Mouse (Mus musculus) liver, embryonic 13.5 days (tissue): ENCODE results near the gene Klk1b9. TPM values are rescaled to one million over a fixed set of nuclear protein-coding genes. Genes with fewer than 3 reads are reported as not detected.
"Not testable (repeated sequence)": the region's sequence is repeated elsewhere in the genome, so short reads cannot be mapped to it uniquely, and the experiment has no call there.

Experiments
- ATAC-seq: fragments of 200-750 bp; cut with Nextera tagmentation; 2 replicates; pipeline ENCODE4 v1.8.0; 2017; ENCODE audit warnings: low read depth, mild to moderate bottlenecking, moderate number of reproducible peaks, moderate library complexity
- DNase-seq: peaks from one replicate; pipeline ENCODE4 v3.0.0; 2022
- H3K27ac ChIP-seq: fragments of 300-500 bp; sonication (generic); 2 replicates; pipeline ENCODE4 v1.5.1; 2015; ENCODE audit warnings: moderate library complexity, mild to moderate bottlenecking, inconsistent platforms
- H3K27me3 ChIP-seq: fragments of 300-500 bp; sonication (generic); 2 replicates; pipeline ENCODE4 v1.6.1; 2015; ENCODE audit warnings: mild to moderate bottlenecking, inconsistent platforms
- H3K36me3 ChIP-seq: fragments of 300-500 bp; sonication (generic); 2 replicates; pipeline ENCODE4 v1.6.1; 2015; ENCODE audit warnings: mild to moderate bottlenecking, inconsistent platforms
- H3K4me1 ChIP-seq: fragments of 300-500 bp; sonication (generic); replicated peaks from 2 replicates; pipeline ENCODE4 v1.6.1; 2015; ENCODE audit warnings: inconsistent platforms
- H3K4me2 ChIP-seq: fragments of 300-500 bp; sonication (generic); 2 replicates; pipeline ENCODE4 v1.6.1; 2015; ENCODE audit warnings: inconsistent platforms, mild to moderate bottlenecking, moderate library complexity
- H3K4me3 ChIP-seq: fragments of 300-500 bp; sonication (generic); replicated peaks from 2 replicates; pipeline ENCODE4 v1.5.1; 2015; ENCODE audit warnings: mild to moderate bottlenecking, inconsistent platforms
- H3K9ac ChIP-seq: fragments of 300-500 bp; sonication (generic); 2 replicates; pipeline ENCODE4 v1.6.1; 2015; ENCODE audit warnings: mild to moderate bottlenecking, inconsistent platforms
- H3K9me3 ChIP-seq: fragments of 300-500 bp; sonication (generic); replicated peaks from 2 replicates; pipeline ENCODE4 v1.6.1; 2016; ENCODE audit warnings: inconsistent platforms
- WGBS: fragments of 180-500 bp; shearing (Covaris S2); methylation state at CpG from one replicate; pipeline ENCODE4 v1.1.7; 2015; ENCODE audit not compliant: insufficient replicate concordance; 5-methylcytosine and 5-hydroxymethylcytosine counted together
- polyA plus RNA-seq: library from polyadenylated mRNA; unstranded; fragments of >200 nt; fragmentation: Nextera tagmentation; extraction: Ambion mirVana; gene quantifications from 2 replicates; pipeline ENCODE4 v1.2.1, GENCODE M21; 2015

Gene Klk1b9
- polyA plus RNA-seq, 1 experiment from 2014 or later: not detected

DNA sequence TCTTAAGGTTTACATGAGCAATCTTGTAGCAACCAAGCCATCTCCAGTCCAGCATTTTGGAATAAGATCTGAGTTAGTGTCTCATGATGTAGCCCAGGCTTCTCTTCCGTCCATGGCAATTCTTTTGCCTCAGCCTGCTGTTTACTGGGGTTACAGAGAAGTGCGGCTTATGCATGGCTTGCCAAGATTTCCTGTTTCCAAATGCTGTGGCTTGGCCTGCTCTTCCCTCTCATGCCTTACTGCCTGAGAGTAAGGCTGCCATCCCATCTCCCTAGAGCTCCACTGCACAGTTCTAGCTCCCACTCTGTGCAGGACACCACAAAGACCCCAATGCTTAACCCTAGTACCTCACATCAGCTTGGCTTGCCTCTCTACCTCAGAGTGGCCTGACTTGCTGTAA lies 8.2 kb upstream of the Klk1b9 start:
- ATAC-seq (no peak), DNase-seq (no peak)
- H3K4me3 ChIP-seq: no peak overlapping the region
- no peaks in the 10 kb centered on the region for H3K4me1 ChIP-seq
- H3K36me3 ChIP-seq: no peaks in the 10 kb centered on the region
- H3K9me3 ChIP-seq: no peaks in the 10 kb centered on the region
- H3K27ac ChIP-seq: no peak overlapping the region
- no peak overlapping the region for H3K4me2 ChIP-seq
- WGBS: 50% methylated on average over 2 of the region's 2 CpGs
- no peaks in the 10 kb centered on the region for H3K27me3 ChIP-seq
- no peak overlapping the region for H3K9ac ChIP-seq

DNA sequence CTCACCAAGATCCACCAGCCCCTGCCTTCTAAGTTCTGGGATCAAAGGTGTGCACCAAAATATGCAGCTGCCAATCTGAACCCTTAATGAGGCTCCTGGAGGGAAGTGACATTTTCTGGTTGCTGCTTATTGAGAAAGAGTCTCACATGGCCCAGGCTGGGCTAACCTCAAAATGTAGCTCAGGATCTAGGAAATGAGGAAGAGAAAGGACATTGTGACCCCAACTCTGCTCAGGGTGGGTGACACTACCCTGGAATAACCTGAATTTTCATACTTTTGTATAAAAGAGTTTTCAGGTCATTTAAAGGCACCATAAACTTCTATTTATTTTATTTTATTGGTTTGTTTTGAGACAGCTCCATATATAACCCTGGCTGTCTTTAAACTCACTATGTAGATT lies 9.8 kb downstream of the Klk1b9 start:
- no peaks in the 10 kb centered on the region for H3K9me3 ChIP-seq
- no peak overlapping the region for H3K4me3 ChIP-seq
- H3K27me3 ChIP-seq: no peaks in the 10 kb centered on the region
- no peak overlapping the region for H3K27ac ChIP-seq
- H3K4me2 ChIP-seq: no peak overlapping the region
- no peak overlapping the region for H3K9ac ChIP-seq
- H3K36me3 ChIP-seq: no peaks in the 10 kb centered on the region
- H3K4me1 ChIP-seq: no peaks in the 10 kb centered on the region
- ATAC-seq (no peak), DNase-seq (no peak)

DNA sequence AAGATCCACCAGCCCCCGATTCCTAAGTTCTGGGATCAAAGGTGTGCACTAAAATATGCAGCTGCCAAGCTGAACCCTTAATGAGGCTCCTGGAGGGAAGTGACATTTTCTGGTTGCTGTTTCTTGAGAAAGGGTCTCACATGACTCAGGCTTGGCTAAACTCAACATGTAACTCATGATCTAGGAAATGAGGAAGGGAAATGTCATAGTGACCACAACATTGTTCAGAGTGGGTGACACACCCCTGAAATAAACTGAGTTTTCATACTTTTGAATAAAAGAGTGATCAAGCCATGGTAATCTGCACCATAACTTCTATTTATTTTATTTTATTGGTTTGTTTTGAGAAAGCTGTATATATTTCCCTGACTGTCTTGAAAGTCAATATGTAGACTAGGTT lies 19.0 kb downstream of the Klk1b9 start:
- not testable (repeated sequence) for H3K9me3 ChIP-seq, H3K4me3 ChIP-seq, H3K27ac ChIP-seq, DNase-seq, H3K4me2 ChIP-seq, H3K9ac ChIP-seq, H3K4me1 ChIP-seq, H3K27me3 ChIP-seq, H3K36me3 ChIP-seq, ATAC-seq
- WGBS: 53% methylated on average over 1 of the region's 1 CpGs

DNA sequence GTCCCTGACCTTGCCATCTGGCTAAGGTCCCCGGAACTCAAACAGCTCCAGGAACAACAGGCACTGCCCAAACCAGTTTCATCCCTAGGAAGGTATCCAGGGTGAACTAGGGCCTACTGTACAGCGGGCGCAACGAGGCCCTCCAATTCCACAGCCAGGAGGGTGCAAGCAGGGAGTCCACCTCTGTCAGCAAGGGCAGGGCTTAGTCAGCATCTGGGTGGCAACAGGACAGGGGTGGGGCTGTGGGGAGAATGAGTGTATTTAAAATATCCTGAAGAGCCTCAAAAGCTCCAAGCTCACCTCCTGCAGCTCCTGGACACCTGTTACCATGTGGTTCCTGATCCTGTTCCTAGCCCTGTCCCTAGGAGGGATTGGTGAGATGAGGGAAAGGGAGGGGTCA lies 19.7 kb downstream of the Klk1b9 start, which contains the start of gene Klk1b11:
Klk1b11 (plus strand) TSS at position 301 of the 400 bp plus-strand sequence.
- not testable (repeated sequence) for ATAC-seq, H3K9ac ChIP-seq, H3K4me2 ChIP-seq, DNase-seq, H3K4me1 ChIP-seq, H3K4me3 ChIP-seq, H3K9me3 ChIP-seq, H3K27me3 ChIP-seq, H3K36me3 ChIP-seq, H3K27ac ChIP-seq
- WGBS: 63% methylated on average over 4 of the region's 4 CpGs

DNA sequence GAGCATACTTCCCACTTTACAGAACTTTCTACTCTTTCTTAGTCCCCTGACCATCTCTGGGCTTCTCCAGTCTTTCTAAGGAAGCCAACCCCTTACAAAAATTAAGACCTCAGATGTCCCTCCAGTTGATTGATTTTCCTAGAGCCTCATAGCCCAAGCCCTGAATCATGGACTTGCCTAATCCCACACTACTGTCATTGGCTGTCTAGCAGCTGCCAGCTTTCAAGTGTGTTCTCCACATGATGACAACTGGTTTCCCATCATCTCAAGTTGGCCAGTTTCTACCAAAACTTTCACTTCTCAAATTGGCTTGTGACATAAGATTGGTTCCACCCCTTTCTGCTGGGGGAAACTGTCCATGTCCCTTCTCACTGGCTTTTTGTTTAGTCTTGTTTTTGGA lies 29.0 kb downstream of the Klk1b9 start:
- no peak for DNase-seq
- Histone ChIP-seq H3K36me3 (no peaks in the 10 kb centered on the region), H3K27me3 (no peaks in the 10 kb centered on the region), H3K27ac (no peak overlapping the region), H3K9ac (no peak overlapping the region), H3K9me3 (no peaks in the 10 kb centered on the region), H3K4me1 (no peaks in the 10 kb centered on the region), H3K4me2 (no peak overlapping the region), H3K4me3 (no peak overlapping the region)
- ATAC-seq: no peak

DNA sequence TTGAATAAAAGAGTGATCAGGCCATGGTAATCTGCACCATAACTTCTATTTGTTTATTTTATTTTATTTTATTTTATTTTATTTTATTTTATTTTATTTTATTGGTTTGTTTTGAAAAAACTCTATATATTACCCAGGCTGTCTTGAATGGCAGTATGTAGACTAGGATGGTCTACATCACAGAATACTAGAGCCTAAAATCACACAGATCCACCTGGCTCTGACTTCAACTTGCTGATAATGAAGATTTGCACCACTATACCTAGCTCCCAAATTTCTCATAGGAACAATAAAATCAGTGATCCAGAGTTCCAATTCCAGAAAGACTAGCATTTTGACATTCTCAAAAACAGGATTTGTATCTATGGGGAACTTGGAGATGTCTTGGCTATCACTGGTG lies 36.0 kb downstream of the Klk1b9 start, which contains the start of gene Klk1b26:
Klk1b26 (plus strand) TSS at position 301 of the 400 bp plus-strand sequence.
- not testable (repeated sequence) for H3K27me3 ChIP-seq, H3K9me3 ChIP-seq, H3K9ac ChIP-seq, H3K27ac ChIP-seq, H3K4me1 ChIP-seq, H3K4me3 ChIP-seq, DNase-seq, H3K4me2 ChIP-seq, ATAC-seq, H3K36me3 ChIP-seq

DNA sequence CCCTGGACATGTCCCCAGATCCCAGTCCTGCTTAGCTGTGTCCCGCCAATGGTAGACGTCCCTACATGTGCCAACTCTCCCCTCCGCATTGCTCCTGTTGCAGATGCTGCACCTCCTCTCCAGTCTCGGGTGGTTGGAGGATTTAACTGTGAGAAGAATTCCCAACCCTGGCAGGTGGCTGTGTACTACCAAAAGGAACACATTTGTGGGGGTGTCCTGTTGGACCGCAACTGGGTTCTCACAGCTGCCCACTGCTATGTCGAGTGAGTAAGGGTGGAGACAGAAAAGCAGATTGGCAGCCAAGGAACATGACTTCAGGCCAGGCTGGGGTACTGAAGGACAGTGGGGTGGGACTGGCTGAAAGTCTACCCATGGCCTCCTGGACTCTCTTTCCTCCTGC lies 38.8 kb downstream of the Klk1b9 start:
- H3K9me3 ChIP-seq, H3K4me3 ChIP-seq, H3K4me2 ChIP-seq, H3K9ac ChIP-seq, H3K4me1 ChIP-seq, DNase-seq, H3K36me3 ChIP-seq, H3K27ac ChIP-seq, ATAC-seq, H3K27me3 ChIP-seq: not testable (repeated sequence)
- 56% methylated on average over 6 of the region's 6 CpGs for WGBS

DNA sequence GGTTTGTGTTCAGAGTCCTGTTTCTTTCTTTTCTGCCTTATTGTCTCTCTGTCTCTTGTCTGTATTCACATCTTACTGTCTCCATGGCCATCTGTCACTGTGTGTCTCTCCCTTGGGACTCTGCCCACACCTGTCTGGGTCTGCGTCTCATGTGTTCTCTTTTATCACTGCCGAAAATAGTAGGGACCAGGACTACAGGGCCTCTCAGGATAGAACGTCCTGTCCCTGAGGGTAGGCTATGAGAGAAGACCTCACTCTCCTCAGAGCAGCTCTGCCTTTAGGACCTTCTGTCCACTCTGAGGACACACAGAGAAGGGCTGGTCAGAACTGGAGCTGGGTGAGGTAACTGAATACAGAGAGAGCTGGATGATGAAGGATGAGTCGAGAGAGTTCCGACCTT lies 39.2 kb downstream of the Klk1b9 start:
- Histone ChIP-seq H3K4me3 (no peak overlapping the region), H3K36me3 (no peaks in the 10 kb centered on the region), H3K9me3 (no peaks in the 10 kb centered on the region), H3K27ac (no peak overlapping the region), H3K9ac (no peak overlapping the region), H3K4me2 (no peak overlapping the region), H3K27me3 (no peaks in the 10 kb centered on the region), H3K4me1 (no peaks in the 10 kb centered on the region)
- DNase-seq (no peak), ATAC-seq (no peak)
- 66% methylated on average over 5 of the region's 5 CpGs for WGBS

Other genes with a start within 250 kb of the Klk1b9 start
- not detected in 2 replicates for gene Klk12, start 207.2 kb upstream of the Klk1b9 start, polyA plus RNA-seq
- not detected in 2 replicates for gene Klk11, start 201.5 kb upstream of the Klk1b9 start, polyA plus RNA-seq
- not detected in 2 replicates for gene Klk10, start 195.0 kb upstream of the Klk1b9 start, polyA plus RNA-seq
- not detected in 2 replicates for gene Klk9, start 184.2 kb upstream of the Klk1b9 start, polyA plus RNA-seq
- gene Klk8, start 178.5 kb upstream of the Klk1b9 start, polyA plus RNA-seq: 9.3 and 11.1 TPM in 2 replicates
- not detected in 2 replicates for gene Klk7, start 164.8 kb upstream of the Klk1b9 start, polyA plus RNA-seq
- not detected in 2 replicates for gene Klk6, start 151.6 kb upstream of the Klk1b9 start, polyA plus RNA-seq
- not detected in 2 replicates for gene Klk5, start 134.1 kb upstream of the Klk1b9 start, polyA plus RNA-seq
- not detected in 2 replicates for gene Klk4, start 94.9 kb upstream of the Klk1b9 start, polyA plus RNA-seq
- not detected in 2 replicates for gene Klk15, start 42.3 kb upstream of the Klk1b9 start, polyA plus RNA-seq
- not detected in 2 replicates for gene Klk1b8, start 25.4 kb upstream of the Klk1b9 start, polyA plus RNA-seq
- not detected in 2 replicates for gene Klk1b1, start 9.3 kb upstream of the Klk1b9 start, polyA plus RNA-seq
- not detected in 2 replicates for gene Klk1b11, start 19.8 kb downstream of the Klk1b9 start, polyA plus RNA-seq
- gene Klk1b26, start 36.1 kb downstream of the Klk1b9 start, polyA plus RNA-seq: not detected in 2 replicates
- gene Klk1b27, start 76.2 kb downstream of the Klk1b9 start, polyA plus RNA-seq: not detected in 2 replicates
- gene Klk1b21, start 126.3 kb downstream of the Klk1b9 start, polyA plus RNA-seq: not detected in 2 replicates
- gene Klk1b22, start 136.6 kb downstream of the Klk1b9 start, polyA plus RNA-seq: not detected in 2 replicates
- not detected in 2 replicates for gene Klk1b16, start 160.7 kb downstream of the Klk1b9 start, polyA plus RNA-seq
- gene Klk1b24, start 212.2 kb downstream of the Klk1b9 start, polyA plus RNA-seq: not detected in 2 replicates
- not detected in 2 replicates for gene Klk1b3, start 222.1 kb downstream of the Klk1b9 start, polyA plus RNA-seq
- gene Klk1b4, start 231.4 kb downstream of the Klk1b9 start, polyA plus RNA-seq: not detected in 2 replicates
- gene Klk1b5, start 239.9 kb downstream of the Klk1b9 start, polyA plus RNA-seq: not detected in 2 replicates
- gene Klk1, start 249.3 kb downstream of the Klk1b9 start, polyA plus RNA-seq: not detected in 2 replicates